Mouse (Mus musculus) Patski (cell line): ENCODE measurements at regions not wholly inside any gene's neighbourhood (a gene's known extent, or its start where the extent isn't known, plus 50 kb on each side); places are given as distances from the start of the nearest gene placed in this dataset.

Source experiments
- ATAC-seq: fragments of 100-300 bp; one replicate; pipeline ENCODE4 v1.8.0; 2021
- CTCF ChIA-PET: fragments of 350-600 bp; sonication (Branson Sonifier 250); formaldehyde crosslinking; loops from one replicate; lab custom pipeline; 2022; ENCODE audit warnings: inconsistent platforms; lab: Charles Lee
- POLR2A ChIA-PET: fragments of 350-600 bp; sonication (Branson Sonifier 250); formaldehyde crosslinking; loops from one replicate; lab custom pipeline; 2022; ENCODE audit warnings: antibody characterized with exemption, inconsistent platforms; lab: Charles Lee
- DNase-seq: peaks from one replicate; pipeline ENCODE4 v3.0.0-alpha.2; 2011; ENCODE audit warnings: low read depth, low spot score
- H3K27me3 ChIP-seq: fragments of 371-371 bp; one replicate; pipeline ENCODE4 v1.5.1; 2021
- CTCF ChIP-seq: fragments of 100-300 bp; IDR thresholded peaks from one replicate; pipeline ENCODE4 v1.5.1; 2021
- in situ Hi-C: fragments of 300-500 bp; cut with MboI; formaldehyde crosslinking; loops from 3 replicates; pipeline ENCODE4 v1.11.1; 2018; ENCODE audit warnings: low pct_unique_long_range_greater_than_20kb, mixed read lengths

DNA sequence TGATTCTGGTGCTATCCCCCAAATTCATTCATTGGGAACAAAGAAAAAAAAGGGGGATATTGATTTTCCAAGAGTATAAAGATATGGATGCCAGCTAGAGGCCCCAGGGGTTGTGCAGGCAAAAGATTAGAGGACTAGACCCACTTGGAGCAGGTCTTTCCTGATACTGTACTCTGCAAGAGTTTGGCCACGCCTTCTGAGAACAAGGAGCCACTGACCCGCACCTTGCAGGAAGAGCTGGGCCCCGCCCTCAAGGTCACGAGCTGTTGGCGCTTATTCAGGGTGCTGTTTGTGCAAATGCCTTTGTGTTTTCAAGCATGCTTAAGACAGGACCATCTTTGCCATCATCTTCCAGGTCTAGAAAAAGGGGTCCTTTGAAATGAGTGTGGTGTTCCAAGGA is 54.5 kb upstream of the Slc7a1 start:
- TF ChIP-seq CTCF = no peak
- no peaks in the 10 kb centered on the region for H3K27me3 ChIP-seq
- DNase-seq (no peak), ATAC-seq (no peak)
- in situ Hi-C loops = loop anchor here (10.0 kb wide), 1 partner anchor 341 kb away; no protein-coding TSS in a partner anchor
- CTCF ChIA-PET = interaction anchor here (1.2 to 13.1 kb wide), 3 partner anchors 9 to 129 kb away, joined by 5 to 181 read pairs (median 8); no protein-coding TSS in a partner anchor
- POLR2A ChIA-PET = no interaction called here

DNA sequence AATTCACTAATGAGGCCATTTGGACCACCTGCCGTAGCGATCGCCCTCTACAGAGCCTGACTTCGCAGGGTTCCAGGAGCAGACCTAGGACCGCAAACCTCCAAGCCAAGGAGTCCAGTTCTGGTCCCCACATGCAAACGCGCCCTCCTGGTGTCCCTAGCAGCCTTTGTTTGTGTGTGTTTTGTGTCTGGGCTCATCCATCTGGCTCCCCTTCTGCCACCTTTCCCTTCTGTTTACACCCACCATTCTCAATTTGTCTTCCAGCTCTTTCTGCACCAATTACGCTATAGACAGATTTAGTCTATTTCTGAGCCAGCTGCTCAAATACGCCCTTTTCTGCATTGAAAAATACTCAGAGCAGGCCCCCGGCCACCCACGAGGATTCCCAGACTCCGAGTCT is 54.1 kb upstream of the Slc7a1 start:
- ChIA-PET POLR2A (no interaction called here), CTCF (interaction anchor here (1.2 to 13.1 kb wide), 3 partner anchors 9 to 128 kb away, joined by 5 to 181 read pairs (median 8); no protein-coding TSS in a partner anchor)
- DNase-seq (no peak), ATAC-seq (no peak)
- no peaks in the 10 kb centered on the region for H3K27me3 ChIP-seq
- in situ Hi-C loops = loop anchor here (10.0 kb wide), 1 partner anchor 341 kb away; no protein-coding TSS in a partner anchor
- no peak for TF ChIP-seq CTCF

DNA sequence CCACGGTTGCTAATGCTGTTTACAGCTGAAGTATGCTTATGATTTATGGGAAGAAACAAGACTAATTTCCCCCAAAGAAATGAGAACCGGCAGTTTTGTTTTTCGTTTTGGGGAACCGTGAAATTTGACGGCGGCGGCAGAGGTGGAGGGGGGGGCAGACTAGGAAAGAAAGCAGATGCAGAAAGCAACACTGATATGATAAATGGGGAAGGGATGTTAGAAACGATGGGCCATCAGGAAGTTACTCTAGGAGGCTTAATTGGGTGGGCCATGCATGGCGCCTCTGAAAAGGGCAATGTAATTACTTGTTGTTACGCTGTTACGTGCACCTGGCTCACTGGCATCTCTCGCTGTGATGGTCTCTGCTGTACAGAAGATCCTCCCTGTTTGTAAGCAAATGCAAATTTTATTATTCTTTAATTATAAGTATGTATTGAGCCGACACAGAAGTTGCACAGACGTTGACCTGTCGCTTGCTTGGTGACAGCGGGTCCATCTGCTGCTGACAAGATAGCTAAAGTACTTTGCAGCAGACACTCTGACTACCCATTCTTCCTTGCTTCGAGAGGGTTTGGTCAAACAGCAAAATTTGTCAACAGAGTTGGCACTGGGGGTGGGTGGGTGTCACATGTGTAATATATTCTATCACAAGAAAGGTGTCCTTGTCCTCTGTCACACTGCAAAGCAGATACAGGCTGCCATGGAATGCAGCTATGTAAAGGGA is 53.4 kb upstream of the Slc7a1 start:
- no peak for ATAC-seq
- in situ Hi-C loops = loop anchor here (10.0 kb wide), 1 partner anchor 342 kb away; no protein-coding TSS in a partner anchor
- CTCF ChIA-PET = interaction anchor here (1.6 to 13.1 kb wide), 3 partner anchors 120 to 128 kb away, joined by 6 to 181 read pairs (median 8); no protein-coding TSS in a partner anchor
- no peak for TF ChIP-seq CTCF
- DNase-seq = no peak
- no peaks in the 10 kb centered on the region for H3K27me3 ChIP-seq
- POLR2A ChIA-PET = interaction anchor here (0.8 to 1.4 kb wide), 2 partner anchors 13 to 53 kb away, joined by 3 to 4 read pairs; partner anchors contain the start of gene Slc7a1

DNA sequence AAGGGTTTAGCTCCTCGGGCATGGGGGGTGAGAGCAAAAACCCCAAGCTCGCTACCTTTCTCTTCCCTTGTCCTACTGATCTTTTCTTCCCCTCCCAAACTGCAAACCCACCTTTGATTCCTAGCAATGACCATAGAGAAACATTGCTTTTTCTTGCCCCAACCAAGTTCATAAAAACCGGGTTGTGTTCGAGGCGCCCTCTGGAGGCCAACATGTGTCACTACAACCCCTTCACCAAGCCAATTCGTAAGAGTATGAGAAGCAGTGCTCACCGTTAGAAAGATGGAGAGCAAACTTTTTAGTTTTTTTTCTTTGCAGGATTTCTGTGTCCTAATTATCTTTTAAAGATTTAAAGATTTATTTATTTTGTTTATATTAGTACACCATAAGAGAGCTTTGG is 52.1 kb upstream of the Slc7a1 start:
- H3K27me3 ChIP-seq = no peaks in the 10 kb centered on the region
- CTCF ChIA-PET = interaction anchor here (1.0 to 13.1 kb wide), 11 partner anchors 15 to 341 kb away, joined by 3 to 181 read pairs (median 6); no protein-coding TSS in a partner anchor
- DNase-seq = no peak
- POLR2A ChIA-PET = interaction anchor here (0.8 to 2.1 kb wide), 4 partner anchors 14 to 119 kb away, joined by 3 to 5 read pairs (median 4); partner anchors contain the start of gene Slc7a1
- ATAC-seq = no peak
- in situ Hi-C loops = loop anchor here (10.0 kb wide), 1 partner anchor 343 kb away; no protein-coding TSS in a partner anchor
- TF ChIP-seq CTCF = peak; percentile 93

DNA sequence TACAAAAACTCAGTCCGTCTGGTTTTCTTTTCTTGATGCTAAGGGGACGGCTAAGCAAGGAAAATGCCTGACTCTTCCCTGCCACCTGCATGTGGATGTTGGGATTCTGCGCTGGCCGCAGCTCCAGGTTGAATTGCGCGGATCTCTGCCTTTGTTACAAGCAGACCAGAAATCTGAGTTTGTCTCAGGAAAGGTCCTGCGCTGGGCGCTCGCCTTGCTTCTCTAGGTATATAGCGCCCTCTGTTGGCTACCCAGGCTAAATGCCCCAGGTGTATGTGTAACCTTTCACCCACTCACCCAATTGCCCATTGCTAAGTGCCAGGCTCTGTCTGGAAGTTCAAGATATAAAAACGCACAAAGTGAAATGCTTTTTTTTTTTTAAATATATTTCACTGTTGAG is 51.2 kb upstream of the Slc7a1 start:
- ATAC-seq (peak; percentile 71), DNase-seq (peak; percentile 63)
- ChIA-PET CTCF (interaction anchor here (0.6 to 13.1 kb wide), 27 partner anchors 13 to 146 kb away, joined by 3 to 181 read pairs (median 4); partner anchors contain the start of gene Slc7a1), POLR2A (interaction anchor here (1.3 to 2.1 kb wide), 2 partner anchors 19 to 118 kb away, joined by 3 to 5 read pairs; no protein-coding TSS in a partner anchor)
- no peaks in the 10 kb centered on the region for H3K27me3 ChIP-seq
- peak; percentile 99 for TF ChIP-seq CTCF
- in situ Hi-C loops = loop anchor here (10.0 kb wide), 1 partner anchor 344 kb away; no protein-coding TSS in a partner anchor
